Mouse (Mus musculus) limb, embryonic 15.5 days (tissue): ENCODE data around the gene Rab39. TPM values are rescaled to one million over a fixed set of nuclear protein-coding genes. Genes with fewer than 3 reads are reported as not detected.

ENCODE experiments used
- ATAC-seq: fragments of 200-750 bp; cut with Nextera tagmentation; 2 replicates; pipeline ENCODE4 v1.8.0; 2017; ENCODE audit warnings: low read depth, moderate TSS enrichment; ENCODE audit not compliant: insufficient number of reproducible peaks, low FRiP score, low TSS enrichment
- H3K27ac ChIP-seq: fragments of 300-500 bp; sonication (generic); 2 replicates; pipeline ENCODE4 v1.5.1; 2015; ENCODE audit warnings: moderate library complexity, mild to moderate bottlenecking, inconsistent platforms
- H3K27me3 ChIP-seq: fragments of 300-500 bp; sonication (generic); 2 replicates; pipeline ENCODE4 v1.6.1; 2015; ENCODE audit warnings: inconsistent platforms
- H3K36me3 ChIP-seq: fragments of 300-500 bp; sonication (generic); 2 replicates; pipeline ENCODE4 v1.6.1; 2015; ENCODE audit warnings: inconsistent platforms
- H3K4me1 ChIP-seq: fragments of 300-500 bp; sonication (generic); 2 replicates; pipeline ENCODE4 v1.6.1; 2015; ENCODE audit warnings: inconsistent platforms
- H3K4me2 ChIP-seq: fragments of 300-500 bp; sonication (generic); 2 replicates; pipeline ENCODE4 v1.6.1; 2015; ENCODE audit warnings: mild to moderate bottlenecking, inconsistent platforms
- H3K4me3 ChIP-seq: fragments of 300-500 bp; sonication (generic); 2 replicates; pipeline ENCODE4 v1.5.1; 2015; ENCODE audit warnings: mild to moderate bottlenecking, inconsistent platforms
- H3K9ac ChIP-seq: fragments of 300-500 bp; sonication (generic); 2 replicates; pipeline ENCODE4 v1.6.1; 2015; ENCODE audit warnings: inconsistent platforms
- H3K9me3 ChIP-seq: fragments of 300-500 bp; sonication (generic); 2 replicates; pipeline ENCODE4 v1.6.1; 2016; ENCODE audit warnings: inconsistent platforms
- WGBS: fragments of 180-500 bp; shearing (Covaris S2); methylation state at CpG from one replicate; pipeline ENCODE4 v1.1.7; 2015; 5-methylcytosine and 5-hydroxymethylcytosine counted together
- polyA plus RNA-seq: library from polyadenylated mRNA; unstranded; fragments of >200 nt; fragmentation: Nextera tagmentation; extraction: Ambion mirVana; gene quantifications from 2 replicates; pipeline ENCODE4 v1.2.1, GENCODE M21; 2015

Gene Rab39
- polyA plus RNA-seq, 1 experiment from 2014 or later: 0.38 TPM

GRCm38 (mm10) chr9:53680851-53681250, 25.2 kb downstream of the Rab39 start:
- Histone ChIP-seq H3K9me3 (no peaks in the 10 kb centered on the region), H3K4me2 (no peak overlapping the region), H3K36me3 (no peaks in the 10 kb centered on the region), H3K9ac (no peak overlapping the region), H3K27ac (no peak overlapping the region), H3K4me3 (no peak overlapping the region), H3K27me3 (no peaks in the 10 kb centered on the region), H3K4me1 (no peaks in the 10 kb centered on the region)
- ATAC-seq: no peak
- 92% methylated on average over 1 of the region's 1 CpGs for WGBS

DNA sequence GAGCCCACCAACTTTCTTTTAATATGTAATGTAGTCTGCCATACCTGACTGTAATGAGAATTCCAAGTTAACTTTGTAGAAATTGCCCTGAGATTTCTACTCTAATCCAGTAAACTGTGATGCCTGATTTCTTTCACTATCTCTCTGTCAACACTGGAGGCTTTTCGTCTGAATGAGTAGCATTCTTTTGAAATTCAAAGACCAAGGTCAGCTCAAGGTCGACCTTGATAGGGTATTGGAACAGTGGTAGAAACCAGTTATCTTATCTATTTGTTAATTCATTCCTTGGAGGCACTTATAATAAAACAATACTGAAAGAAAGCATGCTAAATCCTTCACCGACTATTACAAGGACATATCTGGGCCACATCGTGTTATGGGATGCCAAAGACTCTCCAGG, 29.1 kb downstream of the Rab39 start:
- Histone ChIP-seq H3K4me3 (no peak overlapping the region), H3K27me3 (no peaks in the 10 kb centered on the region), H3K4me2 (no peak overlapping the region), H3K27ac (no peak overlapping the region), H3K9ac (no peak overlapping the region), H3K36me3 (no peaks in the 10 kb centered on the region), H3K4me1 (no peaks in the 10 kb centered on the region), H3K9me3 (no peaks in the 10 kb centered on the region)
- no peak for ATAC-seq
- WGBS: 72% methylated on average over 4 of the region's 4 CpGs

GRCm38 (mm10) chr9:53673571-53673970, 32.5 kb downstream of the Rab39 start:
- Histone ChIP-seq H3K36me3 (no peaks in the 10 kb centered on the region), H3K4me2 (no peak overlapping the region), H3K9ac (no peak overlapping the region), H3K4me3 (no peak overlapping the region), H3K27ac (no peak overlapping the region), H3K27me3 (no peaks in the 10 kb centered on the region), H3K4me1 (no peaks in the 10 kb centered on the region), H3K9me3 (no peaks in the 10 kb centered on the region)
- 15% methylated on average over 3 of the region's 3 CpGs for WGBS
- no peak for ATAC-seq

- Histone ChIP-seq H3K27me3 (no peaks in the 10 kb centered on the region), H3K36me3 (no peaks in the 10 kb centered on the region)
- 50% methylated on average over 5 of the region's 5 CpGs for WGBS
Observed at GRCm38 (mm10) chr9:53669680-53670219, 36.3 kb downstream of the Rab39 start, which contains the start of gene Cul5. Gene Cul5, minus strand, starts transcription at chr9:53670014.

GRCm38 (mm10) chr9:53667020-53667669, 38.9 kb downstream of the Rab39 start:
- H3K9ac ChIP-seq: peak overlapping the region; percentile 99
- under 1% methylated on average over 74 of the region's 74 CpGs for WGBS
- peak overlapping the region; percentile 66 for H3K4me2 ChIP-seq
- ATAC-seq: peak; percentile 94
- peak overlapping the region; percentile 98 for H3K27ac ChIP-seq
- H3K36me3 ChIP-seq: no peaks in the 10 kb centered on the region
- no peaks in the 10 kb centered on the region for H3K27me3 ChIP-seq
- H3K4me3 ChIP-seq: peak overlapping the region; percentile 91
- H3K9me3 ChIP-seq: no peaks in the 10 kb centered on the region
- H3K4me1 ChIP-seq: peaks cover 14% of the 10 kb centered on the region

More at GRCm38 (mm10) chr9:53669680-53670219, 36.3 kb downstream of the Rab39 start, which contains the start of gene Cul5:
- no peak within 1 kb of the TSS for H3K9ac ChIP-seq
- no peaks in the 10 kb centered on the region for H3K9me3 ChIP-seq
- H3K27ac ChIP-seq: no peak within 1 kb of the TSS
- no peak for ATAC-seq
- H3K4me3 ChIP-seq: no peak within 1 kb of the TSS
- H3K4me2 ChIP-seq: no peak within 1 kb of the TSS
- H3K4me1 ChIP-seq: peaks cover 14% of the 10 kb centered on the region

GRCm38 (mm10) chr9:53666665-53667019, 39.4 kb downstream of the Rab39 start:
- no peaks in the 10 kb centered on the region for H3K36me3 ChIP-seq
- H3K27me3 ChIP-seq: no peaks in the 10 kb centered on the region
- no peak for ATAC-seq
- peak overlapping the region; percentile 66 for H3K4me2 ChIP-seq
- H3K4me1 ChIP-seq: peaks cover 14% of the 10 kb centered on the region
- H3K4me3 ChIP-seq: peak overlapping the region; percentile 91
- WGBS: under 1% methylated on average over 28 of the region's 28 CpGs
- H3K9ac ChIP-seq: peak overlapping the region; percentile 99
- H3K27ac ChIP-seq: peak overlapping the region; percentile 98
- H3K9me3 ChIP-seq: no peaks in the 10 kb centered on the region

GRCm38 (mm10) chr9:53665428-53665827, 40.6 kb downstream of the Rab39 start:
- no peak for ATAC-seq
- H3K9ac ChIP-seq: no peak overlapping the region

DNA sequence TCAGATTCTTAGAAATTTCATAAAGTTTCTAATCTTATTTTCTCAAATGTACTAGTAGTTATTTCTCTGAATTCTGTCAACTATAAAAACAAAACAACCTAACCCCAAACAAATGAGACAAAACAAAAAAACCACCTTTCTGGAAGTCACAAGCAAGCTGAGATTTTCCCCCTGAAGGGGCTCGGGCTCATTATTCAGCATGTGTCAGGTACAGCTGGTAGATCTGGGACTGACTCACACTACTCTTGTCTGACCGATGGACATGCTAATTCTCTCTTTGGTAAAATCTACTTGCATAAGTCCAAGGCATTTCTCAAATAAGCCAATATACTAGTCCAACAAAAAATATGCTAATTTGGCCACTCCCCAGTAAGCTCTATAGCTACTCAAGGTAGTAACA, 41.2 kb downstream of the Rab39 start:
- peaks cover 14% of the 10 kb centered on the region for H3K4me1 ChIP-seq
- ATAC-seq: no peak
- WGBS: 75% methylated on average over 2 of the region's 2 CpGs
- H3K4me3 ChIP-seq: no peak overlapping the region
- no peaks in the 10 kb centered on the region for H3K9me3 ChIP-seq
- no peaks in the 10 kb centered on the region for H3K36me3 ChIP-seq
- no peak overlapping the region for H3K9ac ChIP-seq
- no peak overlapping the region for H3K27ac ChIP-seq
- no peak overlapping the region for H3K4me2 ChIP-seq
- H3K27me3 ChIP-seq: no peaks in the 10 kb centered on the region

More at GRCm38 (mm10) chr9:53665428-53665827, 40.6 kb downstream of the Rab39 start:
- H3K4me1 ChIP-seq: peaks cover 14% of the 10 kb centered on the region
- no peak overlapping the region for H3K4me3 ChIP-seq
- H3K27ac ChIP-seq: no peak overlapping the region
- no peaks in the 10 kb centered on the region for H3K36me3 ChIP-seq
- peak overlapping the region; percentile 66; the same call in 1 of the 2 replicates for H3K4me2 ChIP-seq
- no peaks in the 10 kb centered on the region for H3K9me3 ChIP-seq
- H3K27me3 ChIP-seq: no peaks in the 10 kb centered on the region

- peaks cover 64% of the 10 kb centered on the region for H3K36me3 ChIP-seq
- no peak overlapping the region for H3K4me2 ChIP-seq
- ATAC-seq: no peak
- H3K27me3 ChIP-seq: no peaks in the 10 kb centered on the region
- H3K4me1 ChIP-seq: no peaks in the 10 kb centered on the region
- H3K9ac ChIP-seq: no peak overlapping the region
- no peak overlapping the region for H3K4me3 ChIP-seq
- 93% methylated on average over 6 of the region's 6 CpGs for WGBS
- no peaks in the 10 kb centered on the region for H3K9me3 ChIP-seq
- H3K27ac ChIP-seq: no peak overlapping the region
Observed at GRCm38 (mm10) chr9:53634796-53635195, 71.2 kb downstream of the Rab39 start.

Other genes starting within 250 kb of the Rab39 start
- gene Atm, start 169.5 kb downstream of the Rab39 start, polyA plus RNA-seq: 11.3 and 11.6 TPM in 2 replicates
- gene Npat, start 169.2 kb downstream of the Rab39 start, polyA plus RNA-seq: 16.4 and 16.7 TPM in 2 replicates
- gene Acat1, start 95.8 kb downstream of the Rab39 start, polyA plus RNA-seq: 157 and 172 TPM in 2 replicates
- gene Cul5, start 36.2 kb downstream of the Rab39 start, polyA plus RNA-seq: 29.0 and 32.9 TPM in 2 replicates
- 5.2 and 5.6 TPM in 2 replicates for gene Slc35f2, start 65.3 kb upstream of the Rab39 start, polyA plus RNA-seq
- gene Sln, start 143.9 kb upstream of the Rab39 start, polyA plus RNA-seq: 65.2 and 204 TPM in 2 replicates